Mouse (Mus musculus) mouse embryonic stem cell (cell line): ENCODE measurements around the gene Hist2h4.
"Not testable (repeated sequence)": the region's sequence is repeated elsewhere in the genome, so short reads cannot be mapped to it uniquely, and the experiment has no call there.

Experiments used
- in situ Hi-C, 2 experiments: fragments of 300-500 bp; cut with MboI; formaldehyde crosslinking; loops; 1 replicate in 1 of 2; 3 replicates in 1 of 2; pipeline ENCODE4 v1.14.3; 2019 to 2020; ENCODE audit warnings: low sequenced_read_pairs in 2 of 2, low pct_unique_long_range_greater_than_20kb in 1 of 2, mixed read lengths in 1 of 2; ENCODE audit not compliant: unreplicated experiment in 1 of 2

The Hist2h4 gene

DNA sequence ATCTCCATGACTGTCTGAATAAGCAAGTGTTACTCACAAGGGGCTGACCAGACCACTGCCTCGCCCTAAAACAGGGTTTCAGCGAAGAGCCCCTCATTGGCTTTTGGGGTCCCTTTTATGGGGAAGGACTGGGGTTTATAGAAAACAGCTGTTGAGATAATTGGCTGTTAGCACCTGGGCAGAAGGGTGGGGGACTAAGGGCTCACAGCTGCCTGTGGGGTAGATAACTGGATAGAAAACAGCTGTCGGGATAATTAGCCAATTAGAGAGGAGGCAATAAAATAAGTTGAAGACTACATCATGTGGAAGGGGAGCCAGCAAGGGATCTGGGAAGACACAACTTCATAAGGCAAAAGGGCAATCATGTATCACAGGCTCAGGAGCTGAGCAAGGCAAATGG lies 12.2 kb downstream of the Hist2h4 start:
- in situ Hi-C loops, result no loop called here

DNA sequence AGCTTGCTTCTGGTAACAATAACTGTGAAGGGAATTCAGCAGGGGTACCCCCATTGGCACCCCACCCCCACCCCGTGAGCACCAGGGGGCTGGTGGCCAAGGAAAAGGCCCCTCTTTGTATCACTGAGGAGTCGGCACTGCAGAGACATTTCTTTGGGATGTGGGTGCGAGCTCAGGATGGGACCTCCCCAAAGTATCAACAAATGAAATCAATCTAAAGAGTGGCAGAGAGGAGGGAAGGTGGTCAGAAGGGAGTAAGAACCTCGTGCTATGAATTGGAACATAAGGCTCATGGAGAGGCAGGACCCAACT lies 14.1 kb downstream of the Hist2h4 start:
- in situ Hi-C loops, result no loop called here

DNA sequence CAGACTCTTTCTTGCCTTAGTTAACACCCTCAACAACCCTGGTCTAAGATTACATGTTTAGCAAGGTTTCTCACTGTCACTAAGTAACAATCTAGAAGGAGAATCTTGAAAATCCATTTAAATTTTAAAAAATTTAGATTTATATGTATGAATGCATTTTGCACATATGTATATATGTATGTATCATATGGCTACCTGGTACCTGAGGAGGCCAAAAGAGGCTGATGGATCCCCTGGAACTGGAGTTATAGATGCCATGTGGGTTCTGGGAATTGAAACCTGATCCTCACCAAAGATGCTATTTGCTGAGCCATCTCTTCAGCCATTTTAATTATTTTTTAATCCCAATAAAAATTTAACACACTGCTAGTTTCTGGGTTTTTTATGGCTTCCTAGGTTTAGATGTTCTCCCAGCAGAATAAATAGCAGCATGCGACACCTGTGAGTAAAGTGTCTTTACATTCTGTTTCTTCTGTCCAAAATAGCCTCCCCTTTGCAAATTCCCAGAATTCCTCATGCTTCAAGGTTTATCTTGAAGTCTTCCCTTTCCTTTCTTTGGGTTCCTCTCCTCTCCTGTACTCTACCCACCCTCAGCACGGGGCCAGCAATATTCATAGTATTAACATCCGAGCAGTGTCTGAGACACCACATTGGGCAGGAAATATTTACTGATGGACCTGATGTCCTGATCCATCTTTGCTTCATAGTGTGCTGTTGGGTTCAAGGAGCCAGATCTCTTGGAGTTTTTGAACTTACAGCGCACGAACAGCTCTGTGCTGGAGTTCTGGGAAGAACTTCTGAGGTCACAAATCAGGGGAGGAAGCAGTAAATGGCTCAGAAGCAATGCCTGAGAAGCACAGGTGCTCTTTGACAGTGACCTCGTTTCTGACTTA lies 14.7 kb downstream of the Hist2h4 start:
- in situ Hi-C loops, result no loop called here

DNA sequence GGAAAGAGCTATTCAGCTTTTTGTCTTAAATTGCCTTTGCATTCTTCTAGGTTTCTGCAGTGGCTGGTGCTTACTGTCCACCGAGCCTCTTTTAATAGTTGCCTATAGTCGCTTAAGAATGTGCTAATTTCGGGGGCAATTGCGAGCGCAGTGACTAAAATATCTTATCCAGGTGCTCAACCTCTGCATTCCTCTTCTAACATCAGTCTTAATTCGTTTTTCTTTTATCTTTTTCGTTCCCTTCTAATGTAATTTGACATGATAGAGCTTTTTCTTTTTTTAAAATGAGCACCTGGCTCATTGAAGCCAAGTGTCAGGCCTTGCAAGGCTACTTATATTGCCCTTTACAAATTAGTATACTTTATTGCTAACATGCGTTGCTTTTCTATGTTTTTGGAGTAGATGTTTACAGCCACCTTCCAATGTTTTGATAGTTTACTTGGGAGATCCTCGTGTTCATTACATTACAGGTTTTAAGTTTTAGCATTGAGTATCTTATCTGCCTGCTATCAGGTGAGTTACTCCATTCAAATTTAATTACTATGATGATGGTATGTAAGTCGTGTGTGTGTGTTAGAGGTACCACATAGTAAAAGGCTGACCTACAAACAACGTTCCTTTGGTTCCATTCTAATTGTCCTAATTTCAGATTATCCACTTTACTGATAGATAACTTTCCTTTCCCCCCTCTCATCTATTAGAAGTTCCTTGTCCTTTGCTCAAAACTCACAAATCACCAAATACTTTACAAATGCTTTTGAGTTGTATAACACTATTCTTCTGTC lies 15.6 kb downstream of the Hist2h4 start:
- in situ Hi-C loops, result no loop called here

DNA sequence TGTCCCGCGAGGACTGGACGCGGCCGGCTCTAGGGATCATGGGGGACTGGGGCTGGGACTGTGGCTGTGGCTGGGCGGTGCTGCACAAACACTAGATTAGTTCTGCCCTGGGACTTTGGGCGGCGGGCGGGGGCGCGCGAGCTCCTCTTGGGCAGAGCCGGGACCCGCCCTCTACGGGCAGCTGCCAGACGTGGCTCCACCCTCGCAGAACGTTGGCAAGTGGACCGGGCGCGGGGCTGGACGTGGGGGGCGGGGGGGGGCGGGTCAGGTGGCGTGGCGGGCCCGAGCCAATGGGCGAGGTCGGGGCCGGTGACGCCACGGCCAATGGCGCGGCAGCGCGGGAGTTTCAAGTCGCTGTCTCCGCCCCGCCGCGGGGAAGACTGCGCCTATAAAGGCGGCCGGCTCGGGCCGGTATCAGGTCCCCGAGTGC lies 16.7 kb downstream of the Hist2h4 start, which contains the start of gene Hist2h3c1:
TSS of gene Hist2h3c1 (plus strand) at position 259 of the 430 bp plus-strand sequence.
- in situ Hi-C loops, result not testable (repeated sequence)

DNA sequence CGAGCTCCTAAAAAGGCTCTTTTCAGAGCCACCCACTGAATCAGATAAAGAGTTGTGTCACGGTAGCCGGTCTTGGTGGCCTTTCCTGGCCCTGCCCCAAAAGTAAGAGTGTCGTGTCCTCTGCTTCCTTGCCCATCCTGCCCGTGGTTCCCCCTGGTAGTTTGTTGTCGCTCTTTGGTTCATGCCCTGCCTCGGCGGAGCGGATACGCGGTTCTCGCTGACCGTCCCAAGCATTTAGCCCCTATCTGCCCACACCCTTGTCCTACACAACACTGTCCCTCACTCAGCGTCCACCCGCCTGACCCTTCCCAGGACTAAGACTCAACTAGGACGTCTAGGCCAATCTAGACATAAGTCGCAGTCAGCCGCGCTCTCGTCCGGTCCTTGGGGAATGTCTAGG lies 17.1 kb downstream of the Hist2h4 start:
- in situ Hi-C loops, result not testable (repeated sequence)

DNA sequence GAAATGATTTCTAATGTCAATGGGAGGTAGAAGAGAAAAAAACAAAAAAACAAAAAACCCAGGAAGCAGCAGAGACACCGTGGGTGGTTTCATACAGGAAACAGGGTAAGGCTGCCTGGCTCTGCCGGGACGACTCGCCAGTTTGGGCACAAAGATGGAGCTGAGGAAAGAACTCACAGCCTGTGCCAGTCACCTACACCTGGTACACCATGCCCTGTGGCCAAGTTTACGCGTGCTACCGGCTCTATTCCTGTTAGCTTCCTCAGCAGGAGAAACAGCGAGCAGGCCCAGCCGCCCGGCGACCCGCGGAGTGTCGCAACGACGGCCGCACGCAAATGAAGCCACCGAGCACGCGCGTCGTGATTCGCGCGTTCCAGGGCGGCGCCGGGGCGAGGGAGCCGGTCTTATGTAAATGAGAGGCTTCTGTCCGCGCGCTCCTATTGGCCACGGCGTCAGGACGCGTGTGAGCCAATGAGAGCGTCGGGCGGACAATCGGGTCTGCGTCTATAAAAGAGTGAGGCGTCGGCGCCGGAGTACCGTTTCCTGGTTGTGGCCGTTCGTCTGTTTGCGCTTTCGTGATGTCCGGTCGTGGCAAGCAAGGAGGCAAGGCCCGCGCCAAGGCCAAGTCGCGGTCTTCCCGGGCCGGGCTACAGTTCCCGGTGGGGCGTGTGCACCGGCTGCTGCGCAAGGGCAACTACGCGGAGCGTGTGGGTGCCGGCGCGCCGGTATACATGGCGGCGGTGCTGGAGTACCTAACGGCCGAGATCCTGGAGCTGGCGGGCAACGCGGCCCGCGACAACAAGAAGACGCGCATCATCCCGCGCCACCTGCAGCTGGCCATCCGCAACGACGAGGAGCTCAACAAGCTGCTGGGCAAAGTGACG lies 17.9 kb downstream of the Hist2h4 start, which contains the start of gene Hist2h2aa1:
TSS of gene Hist2h2aa1 (plus strand) at position 495 of the 884 bp plus-strand sequence.
- in situ Hi-C loops, result not testable (repeated sequence)

DNA sequence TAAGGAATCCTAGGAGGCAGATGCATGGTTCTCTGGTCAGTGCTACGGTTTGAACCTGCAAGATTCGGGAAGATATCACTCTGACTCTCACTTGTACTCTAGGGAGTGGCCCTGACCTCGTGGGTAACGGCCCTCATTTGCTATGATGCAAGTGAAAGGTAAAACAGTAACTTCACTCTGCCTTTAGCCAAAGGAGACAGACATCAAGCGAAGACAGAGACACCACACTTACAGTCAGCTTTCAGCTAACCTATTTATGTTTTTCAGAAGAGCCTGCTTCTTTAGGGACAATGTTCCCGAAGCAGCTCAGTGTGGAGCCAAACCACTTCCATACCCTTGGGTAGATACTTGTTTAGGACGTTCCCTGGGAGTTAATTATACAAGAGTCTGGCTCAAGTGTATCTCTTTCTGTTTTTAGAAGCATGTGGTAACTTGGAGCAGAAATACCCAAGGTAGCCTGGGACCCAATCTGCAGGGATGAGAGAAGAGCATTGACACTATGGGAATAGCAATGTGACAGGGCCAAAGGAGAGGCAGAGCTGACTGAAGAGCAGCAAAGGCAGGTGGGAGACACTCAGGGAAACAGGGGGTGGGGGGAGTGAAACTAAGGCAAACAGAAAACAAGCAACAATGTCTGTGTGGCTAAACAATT lies 19.1 kb downstream of the Hist2h4 start:
- in situ Hi-C loops, result no loop called here

DNA sequence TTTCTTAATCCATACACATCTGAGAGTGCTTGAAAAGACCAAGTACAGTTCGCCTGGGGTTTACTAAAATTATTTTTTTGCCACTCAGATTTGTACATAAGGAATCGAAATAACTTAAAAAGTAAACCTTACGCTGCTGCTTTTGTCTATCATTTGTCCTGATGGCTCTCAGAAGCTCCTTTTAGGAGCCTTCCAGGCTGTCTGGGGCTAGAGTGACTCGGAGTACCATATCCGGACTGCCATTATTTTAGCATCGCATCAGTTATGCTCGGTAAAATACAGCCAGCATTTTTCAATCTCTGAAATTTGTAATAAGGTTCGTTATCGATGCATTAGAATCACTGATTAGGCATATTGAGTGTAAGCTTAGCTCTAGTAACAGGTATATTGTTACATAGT lies 22.3 kb downstream of the Hist2h4 start:
- in situ Hi-C loops, result no loop called here

DNA sequence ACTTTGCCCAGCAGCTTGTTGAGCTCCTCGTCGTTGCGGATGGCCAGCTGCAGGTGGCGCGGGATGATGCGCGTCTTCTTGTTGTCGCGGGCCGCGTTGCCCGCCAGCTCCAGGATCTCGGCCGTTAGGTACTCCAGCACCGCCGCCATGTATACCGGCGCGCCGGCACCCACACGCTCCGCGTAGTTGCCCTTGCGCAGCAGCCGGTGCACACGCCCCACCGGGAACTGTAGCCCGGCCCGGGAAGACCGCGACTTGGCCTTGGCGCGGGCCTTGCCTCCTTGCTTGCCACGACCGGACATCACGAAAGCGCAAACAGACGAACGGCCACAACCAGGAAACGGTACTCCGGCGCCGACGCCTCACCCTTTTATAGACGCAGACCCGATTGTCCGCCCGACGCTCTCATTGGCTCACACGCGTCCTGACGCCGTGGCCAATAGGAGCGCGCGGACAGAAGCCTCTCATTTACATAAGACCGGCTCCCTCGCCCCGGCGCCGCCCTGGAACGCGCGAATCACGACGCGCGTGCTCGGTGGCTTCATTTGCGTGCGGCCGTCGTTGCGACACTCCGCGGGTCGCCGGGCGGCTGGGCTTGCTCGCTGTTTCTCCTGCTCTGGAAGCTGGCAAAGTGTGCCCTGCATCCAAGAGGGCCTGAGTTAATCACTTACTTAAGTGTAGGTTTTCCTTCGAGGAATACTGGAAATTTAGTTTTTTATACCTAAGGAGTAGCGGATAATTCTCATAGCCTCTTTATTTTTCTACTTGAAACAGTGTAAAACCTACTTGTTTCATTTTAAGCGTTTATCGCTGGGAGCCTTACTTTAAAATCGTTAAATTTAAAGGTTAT lies 22.9 kb downstream of the Hist2h4 start, which contains the start of gene Hist2h2aa2:
TSS of gene Hist2h2aa2 (minus strand) at position 328 of the 850 bp plus-strand sequence.
- in situ Hi-C loops, result not testable (repeated sequence)

DNA sequence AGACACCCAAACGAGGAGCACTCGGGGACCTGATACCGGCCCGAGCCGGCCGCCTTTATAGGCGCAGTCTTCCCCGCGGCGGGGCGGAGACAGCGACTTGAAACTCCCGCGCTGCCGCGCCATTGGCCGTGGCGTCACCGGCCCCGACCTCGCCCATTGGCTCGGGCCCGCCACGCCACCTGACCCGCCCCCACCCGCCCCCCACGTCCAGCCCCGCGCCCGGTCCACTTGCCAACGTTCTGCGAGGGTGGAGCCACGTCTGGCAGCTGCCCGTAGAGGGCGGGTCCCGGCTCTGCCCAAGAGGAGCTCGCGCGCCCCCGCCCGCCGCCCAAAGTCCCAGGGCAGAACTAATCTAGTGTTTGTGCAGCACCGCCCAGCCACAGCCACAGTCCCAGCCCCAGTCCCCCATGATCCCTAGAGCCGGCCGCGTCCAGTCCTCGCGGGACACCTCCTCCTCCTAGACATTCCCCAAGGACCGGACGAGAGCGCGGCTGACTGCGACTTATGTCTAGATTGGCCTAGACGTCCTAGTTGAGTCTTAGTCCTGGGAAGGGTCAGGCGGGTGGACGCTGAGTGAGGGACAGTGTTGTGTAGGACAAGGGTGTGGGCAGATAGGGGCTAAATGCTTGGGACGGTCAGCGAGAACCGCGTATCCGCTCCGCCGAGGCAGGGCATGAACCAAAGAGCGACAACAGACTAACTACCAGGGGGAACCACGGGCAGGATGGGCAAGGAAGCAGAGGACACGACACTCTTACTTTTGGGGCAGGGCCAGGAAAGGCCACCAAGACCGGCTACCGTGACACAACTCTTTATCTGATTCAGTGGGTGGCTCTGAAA lies 23.9 kb downstream of the Hist2h4 start, which contains the start of gene Hist2h3c2:
TSS of gene Hist2h3c2 (minus strand) at position 174 of the 840 bp plus-strand sequence.
- in situ Hi-C loops, result not testable (repeated sequence)

DNA sequence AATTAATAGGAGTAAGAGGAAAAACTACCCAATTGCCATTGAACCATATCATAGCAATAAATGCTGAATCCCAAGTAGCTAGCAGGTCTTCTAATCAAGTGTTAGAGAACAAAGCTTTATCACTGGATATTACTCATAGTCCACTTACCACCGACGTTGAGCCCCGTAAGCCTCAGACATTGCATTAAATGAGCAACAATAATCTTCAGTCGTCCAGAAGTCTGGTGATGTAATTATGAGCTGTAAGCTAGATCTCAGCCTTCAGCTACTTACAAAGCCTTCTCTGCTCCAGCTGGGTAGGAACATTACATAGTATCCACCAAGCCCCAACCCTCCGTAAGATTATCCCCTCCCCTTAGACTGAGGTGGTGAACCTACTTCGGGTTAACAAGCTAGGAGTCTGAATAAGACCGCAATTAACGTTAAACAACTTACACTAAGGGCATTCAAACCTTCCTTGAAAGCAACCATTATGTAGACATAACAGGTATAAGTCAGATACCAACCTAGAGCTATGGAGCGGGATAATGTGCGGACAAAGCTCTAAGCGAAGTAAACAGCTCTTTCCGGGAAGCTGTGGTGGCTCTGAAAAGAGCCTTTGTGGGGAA lies 25.1 kb downstream of the Hist2h4 start:
- in situ Hi-C loops, result no loop called here

DNA sequence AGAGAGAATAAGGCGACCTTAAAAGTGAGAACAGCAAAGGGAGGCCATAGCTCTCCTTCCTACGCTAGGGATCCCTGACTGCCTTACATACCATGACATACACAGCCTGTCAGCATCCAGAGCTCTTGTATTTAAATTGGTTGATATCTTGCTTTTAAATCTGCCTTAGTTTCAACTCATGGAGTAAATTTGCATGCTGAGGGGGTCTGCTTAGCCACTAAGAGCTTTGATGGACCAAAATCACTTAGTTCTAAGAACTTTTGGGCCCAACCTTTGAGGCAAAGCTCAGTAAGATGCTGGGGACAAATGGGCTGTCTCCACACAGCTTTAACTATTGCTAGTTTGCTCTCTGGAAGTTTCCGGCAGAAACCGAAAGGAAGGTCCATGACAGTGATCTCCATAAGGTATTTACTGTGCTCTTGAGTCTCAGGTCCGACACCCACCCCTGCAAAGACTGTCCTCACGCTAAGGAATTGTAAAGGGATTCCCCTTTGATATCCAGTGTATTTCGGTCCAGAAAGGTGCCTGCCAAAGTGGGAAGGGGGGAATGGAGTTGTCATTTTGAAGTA lies 25.7 kb downstream of the Hist2h4 start:
- in situ Hi-C loops, result no loop called here

DNA sequence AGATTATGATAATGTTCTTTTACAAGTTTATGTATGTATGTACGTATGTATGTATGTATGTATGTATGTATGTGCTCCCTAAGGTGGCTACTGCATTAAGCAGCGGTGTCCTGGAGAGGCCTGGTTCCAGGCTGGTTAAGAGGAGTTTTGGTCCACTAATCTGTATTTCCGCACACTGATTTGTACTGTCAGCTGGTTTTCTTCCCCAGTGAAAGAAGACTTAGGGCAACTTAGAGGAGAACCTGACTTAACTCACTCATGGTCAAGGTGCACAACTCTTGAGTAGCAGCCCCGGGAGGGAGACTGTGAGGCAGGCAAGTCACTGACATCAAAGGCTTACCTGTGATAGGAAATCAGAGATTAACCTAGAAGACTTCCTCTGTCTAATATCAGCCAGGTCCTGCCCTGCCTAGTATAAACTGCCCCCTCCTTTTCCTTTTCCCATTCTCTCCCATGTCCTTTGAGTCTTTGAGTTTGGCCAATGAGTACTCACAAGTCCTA lies 26.2 kb downstream of the Hist2h4 start:
- in situ Hi-C loops, result no loop called here

DNA sequence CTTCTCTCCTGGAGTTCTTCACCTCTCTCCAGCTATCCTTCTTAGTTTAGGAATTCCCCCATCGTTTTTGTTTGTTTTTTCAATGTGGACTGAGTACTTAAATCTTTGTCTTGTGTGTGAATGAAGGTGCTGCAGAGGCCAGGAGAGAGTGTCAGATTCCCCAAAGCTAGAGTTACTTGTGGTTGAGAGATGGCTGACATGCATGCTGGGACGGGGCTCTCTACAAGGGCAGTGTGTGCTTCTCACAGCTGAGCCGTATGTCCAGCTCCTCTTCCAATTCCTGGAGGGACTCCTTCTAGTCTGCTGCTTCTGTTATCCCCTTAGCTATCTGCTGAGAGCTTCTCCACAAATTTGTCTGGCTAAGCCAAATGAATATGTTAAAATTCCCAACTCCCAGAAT lies 27.3 kb downstream of the Hist2h4 start:
- in situ Hi-C loops, result no loop called here
